Comparison of ENCODE assay signal across 10 mouse cellular contexts in genomic region chr2:172501341-172501740, GRCm38 (mm10). TPM values are rescaled to one million over a fixed set of nuclear protein-coding genes. Genes with fewer than 3 reads are reported as not detected.
DNase-seq lines count a peak whose midpoint lies in the region; ATAC-seq and TF ChIP-seq lines count a peak whose summit lies in the region.
"Had no signal": no experiment of that assay in that cellular context is flagged by ENCODE, and none has a peak within 500 bp of the region (broad histone marks: within the 10 kb centered on the region; RNA-seq: fewer than 3 reads in every experiment).

No protein-coding gene starts in this region.

- WGBS in hindbrain, embryonic 10.5 days, result 8% methylated on average over 4 of the region's 4 CpGs
- 7% methylated on average over 4 of the region's 4 CpGs for WGBS in hindbrain, embryonic 12.5 days
- 9% methylated on average over 4 of the region's 4 CpGs for WGBS in hindbrain, postnatal 0 days
- 2% methylated on average over 4 of the region's 4 CpGs for WGBS in heart, embryonic 10.5 days

- H3K4me2 ChIP-seq in hindbrain, embryonic 12.5 days (replicated peaks), result no peak overlapping the region
- H3K4me2 ChIP-seq in CH12.LX (ENCODE audit: insufficient read depth, low read depth, poor library complexity, severe bottlenecking), result no peak overlapping the region
- H3K4me2 ChIP-seq in hindbrain, postnatal 0 days (ENCODE audit: low read depth, low read length), result no peak overlapping the region
- H3K4me2 ChIP-seq: embryonic facial prominence, embryonic 12.5 days; limb, embryonic 15.5 days had no signal

- TF ChIP-seq RAD21 in CH12.LX (IDR thresholded peaks at IDR 0.05; ENCODE audit: low read depth, low read length), result peak; percentile 64

- H3K4me1 ChIP-seq in hindbrain, embryonic 10.5 days (replicated peaks), result peaks cover 13% of the 10 kb centered on the region; the same call in 1 of the 2 replicates
- H3K4me1 ChIP-seq in hindbrain, embryonic 12.5 days, result no peaks in the 10 kb centered on the region
- peaks cover 8% of the 10 kb centered on the region in 2 experiments for H3K4me1 ChIP-seq in CH12.LX (ENCODE audit: control insufficient read depth in 1 of 2, insufficient read depth in 2 of 2)
- H3K4me1 ChIP-seq in hindbrain, postnatal 0 days (ENCODE audit: insufficient read depth, low read length), result no peaks in the 10 kb centered on the region
- H3K4me1 ChIP-seq in heart, embryonic 10.5 days, result peaks cover 9% of the 10 kb centered on the region

- no peak overlapping the region for H3K4me3 ChIP-seq in hindbrain, embryonic 10.5 days
- no peak overlapping the region for H3K4me3 ChIP-seq in hindbrain, embryonic 12.5 days
- H3K4me3 ChIP-seq in CH12.LX (replicated peaks in 1 of 3; ENCODE audit: low read depth in 2 of 3, low read length in 2 of 3, poor library complexity in 1 of 3), result no peak overlapping the region
- no peak overlapping the region for H3K4me3 ChIP-seq in hindbrain, postnatal 0 days (ENCODE audit: low read length)
- no peak overlapping the region for H3K4me3 ChIP-seq in heart, embryonic 10.5 days
- H3K4me3 ChIP-seq: embryonic facial prominence, embryonic 12.5 days; limb, embryonic 15.5 days had no signal

- no peak overlapping the region for H3K27ac ChIP-seq in hindbrain, embryonic 10.5 days
- no peak overlapping the region for H3K27ac ChIP-seq in hindbrain, embryonic 12.5 days
- H3K27ac ChIP-seq in CH12.LX (ENCODE audit: insufficient read depth, low read depth), result no peak overlapping the region
- H3K27ac ChIP-seq in hindbrain, postnatal 0 days, result no peak overlapping the region
- H3K27ac ChIP-seq in heart, embryonic 10.5 days, result no peak overlapping the region
- H3K27ac ChIP-seq: embryonic facial prominence, embryonic 12.5 days; limb, embryonic 15.5 days had no signal

- no peak for TF ChIP-seq POLR2A in CH12.LX (IDR thresholded peaks at IDR 0.05; ENCODE audit: low read depth, low read length)

- no peak for TF ChIP-seq EP300 in CH12.LX (IDR thresholded peaks at IDR 0.05; ENCODE audit: low read length)

- H3K9ac ChIP-seq in hindbrain, embryonic 12.5 days, result no peak overlapping the region
- no peak overlapping the region for H3K9ac ChIP-seq in CH12.LX (ENCODE audit: insufficient read depth, low read depth)
- no peak overlapping the region for H3K9ac ChIP-seq in hindbrain, postnatal 0 days (replicated peaks; ENCODE audit: low read length)
- H3K9ac ChIP-seq: embryonic facial prominence, embryonic 12.5 days; limb, embryonic 15.5 days had no signal

- no peaks in the 10 kb centered on the region for H3K79me2 ChIP-seq in CH12.LX (replicated peaks; ENCODE audit: control insufficient read depth, extremely low read depth, insufficient read depth, poor library complexity, severe bottlenecking)

- dilution Hi-C loops in CH12.LX (cut with MboI; ENCODE audit: extremely low pct_ligation_motif_present, extremely low pct_unique_long_range_greater_than_20kb, low sequenced_read_pairs), result no loop called here

- H3K36me3 ChIP-seq in hindbrain, embryonic 10.5 days, result no peaks in the 10 kb centered on the region
- no peaks in the 10 kb centered on the region for H3K36me3 ChIP-seq in hindbrain, embryonic 12.5 days
- no peaks in the 10 kb centered on the region for H3K36me3 ChIP-seq in CH12.LX (replicated peaks in 1 of 2; ENCODE audit: control insufficient read depth in 1 of 2, insufficient read depth in 1 of 2, low read length in 1 of 2)
- H3K36me3 ChIP-seq in hindbrain, postnatal 0 days (ENCODE audit: insufficient read depth, low read length), result no peaks in the 10 kb centered on the region
- no peaks in the 10 kb centered on the region for H3K36me3 ChIP-seq in heart, embryonic 10.5 days
- H3K36me3 ChIP-seq: embryonic facial prominence, embryonic 12.5 days; limb, embryonic 15.5 days had no signal

- DNase-seq in hindbrain, embryonic 10.5 days (ENCODE audit: low spot score), result peak; percentile 66
- peak; percentile 49 for DNase-seq in CH12.LX (ENCODE audit: extremely low read depth)
- peak; percentile 75 for DNase-seq in brain, adult 2 months (ENCODE audit: low read depth, low spot score)
- peak; percentile 78 for DNase-seq in hindbrain, postnatal 0 days (ENCODE audit: low spot score)
- DNase-seq in mesoderm, embryonic 11.5 days (ENCODE audit: low read depth, low spot score), result peak; percentile 61
- DNase-seq in ovary, postnatal 36 days (ENCODE audit: low spot score), result no peak
- DNase-seq in heart, embryonic 10.5 days (ENCODE audit: low spot score), result no peak

- in situ Hi-C loops in CH12.LX (cut with MboI; ENCODE audit: low pct_ligation_motif_present, low pct_unique_long_range_greater_than_20kb, low sequenced_read_pairs), result no loop called here

- H3K9me3 ChIP-seq in hindbrain, embryonic 10.5 days, result no peaks in the 10 kb centered on the region
- no peaks in the 10 kb centered on the region for H3K9me3 ChIP-seq in hindbrain, embryonic 12.5 days (replicated peaks)
- H3K9me3 ChIP-seq in CH12.LX (replicated peaks; ENCODE audit: low read length), result no peaks in the 10 kb centered on the region
- no peaks in the 10 kb centered on the region for H3K9me3 ChIP-seq in hindbrain, postnatal 0 days (ENCODE audit: low read length)
- H3K9me3 ChIP-seq in heart, embryonic 10.5 days, result no peaks in the 10 kb centered on the region
- H3K9me3 ChIP-seq: embryonic facial prominence, embryonic 12.5 days; limb, embryonic 15.5 days had no signal

- peaks cover 3% of the 10 kb centered on the region; the same call in 1 of the 2 replicates for H3K27me3 ChIP-seq in hindbrain, embryonic 10.5 days (ENCODE audit: insufficient read depth, poor library complexity, severe bottlenecking)
- H3K27me3 ChIP-seq in hindbrain, embryonic 12.5 days, result no peaks in the 10 kb centered on the region
- H3K27me3 ChIP-seq in CH12.LX (replicated peaks), result peaks cover 19% of the 10 kb centered on the region
- no peaks in the 10 kb centered on the region for H3K27me3 ChIP-seq in hindbrain, postnatal 0 days (ENCODE audit: insufficient read depth, low read length)
- H3K27me3 ChIP-seq in heart, embryonic 10.5 days (ENCODE audit: insufficient read depth, poor library complexity, severe bottlenecking), result no peaks in the 10 kb centered on the region
- H3K27me3 ChIP-seq: embryonic facial prominence, embryonic 12.5 days; limb, embryonic 15.5 days had no signal

- peak; percentile 66 to 82 for TF ChIP-seq CTCF in CH12.LX (conservative IDR thresholded peaks at IDR 0.05 in 1 of 2, IDR thresholded peaks at IDR 0.05 in 1 of 2; ENCODE audit: low read depth in 2 of 2, low read length in 2 of 2)
- peak; percentile 90 for TF ChIP-seq CTCF in hindbrain, postnatal 0 days (IDR thresholded peaks at IDR 0.05; ENCODE audit: low read depth)

- no peak for ATAC-seq in hindbrain, embryonic 12.5 days (ENCODE audit: low FRiP score)
- no peak; the same call in 1 of the 2 replicates for ATAC-seq in hindbrain, postnatal 0 days

TF ChIP-seq in CH12.LX, 34 proteins besides CTCF, POLR2A, EP300 and RAD21:
- TF ChIP-seq MYC (IDR thresholded peaks at IDR 0.05; ENCODE audit: low read depth, low read length), result 0 out of 2 replicates have a peak, but pooled peaks have one; percentile 18
- TF ChIP-seq MAZ (IDR thresholded peaks at IDR 0.05; ENCODE audit: low read depth, low read length), result 0 out of 2 replicates have a peak, but pooled peaks have one; percentile 57
- TF ChIP-seq SMC3 (IDR thresholded peaks at IDR 0.05; ENCODE audit: low read depth, low read length), result peak; percentile 82
- TF ChIP-seq MAX (IDR thresholded peaks at IDR 0.05; ENCODE audit: low read length), result no peak

RNA-seq across cellular contexts. Expression of gene Fam209, which starts 29.0 kb away (rescaled TPM):
- polyA plus RNA-seq in hindbrain, embryonic 10.5 days (2016; fragmentation: Nextera tagmentation; extraction: Ambion mirVana), result 0.25 TPM in 1 of 2 replicates, not detected in the other
- 0.70 TPM in 1 of 2 replicates, not detected in the other for polyA plus RNA-seq in hindbrain, embryonic 12.5 days (2016; fragmentation: Nextera tagmentation; extraction: Ambion mirVana)
- total RNA-seq in CH12.LX (2012; rRNA removed) (0.25 and 0.42 TPM in 2 replicates), CH12.LX (2014; rRNA removed) (0.69 TPM in 1 of 2 replicates, not detected in the other)
- polyA plus RNA-seq in CH12.LX (2012; ENCODE audit: insufficient read length, low read depth), result 1.2 and 1.8 TPM in 2 replicates
- total RNA-seq in hindbrain, postnatal 0 days (2014; rRNA removed), result not detected in 2 replicates
- polyA plus RNA-seq in hindbrain, postnatal 0 days (2015; fragmentation: Nextera tagmentation; extraction: Ambion mirVana), result 0.37 and 0.58 TPM in 2 replicates
- polyA plus RNA-seq in heart, embryonic 10.5 days (2016; fragmentation: Nextera tagmentation; extraction: Ambion mirVana), result not detected in 2 replicates

RNA-seq across cellular contexts. Expression of gene Gcnt7, which starts 42.9 kb away (rescaled TPM):
- 1.6 and 1.8 TPM in 2 replicates for polyA plus RNA-seq in hindbrain, embryonic 10.5 days (2016; fragmentation: Nextera tagmentation; extraction: Ambion mirVana)
- 2.2 and 2.5 TPM in 2 replicates for polyA plus RNA-seq in hindbrain, embryonic 12.5 days (2016; fragmentation: Nextera tagmentation; extraction: Ambion mirVana)
- total RNA-seq in CH12.LX (2012; rRNA removed) (0.17 and 0.29 TPM in 2 replicates), CH12.LX (2014; rRNA removed) (not detected in 2 replicates)
- 0.21 TPM in 1 of 2 replicates, not detected in the other for polyA plus RNA-seq in CH12.LX (2012; ENCODE audit: insufficient read length, low read depth)
- total RNA-seq in hindbrain, postnatal 0 days (2014; rRNA removed), result not detected in 2 replicates
- polyA plus RNA-seq in hindbrain, postnatal 0 days (2015; fragmentation: Nextera tagmentation; extraction: Ambion mirVana), result 0.92 and 1.0 TPM in 2 replicates
- 1.4 and 1.8 TPM in 2 replicates for polyA plus RNA-seq in heart, embryonic 10.5 days (2016; fragmentation: Nextera tagmentation; extraction: Ambion mirVana)

RNA-seq across cellular contexts. Expression of gene Tfap2c, which starts 48.1 kb away (rescaled TPM):
- 3.3 and 5.5 TPM in 2 replicates for polyA plus RNA-seq in hindbrain, embryonic 10.5 days (2016; fragmentation: Nextera tagmentation; extraction: Ambion mirVana)
- 1.6 and 1.9 TPM in 2 replicates for polyA plus RNA-seq in hindbrain, embryonic 12.5 days (2016; fragmentation: Nextera tagmentation; extraction: Ambion mirVana)
- total RNA-seq in CH12.LX (2012; rRNA removed) (not detected in 2 replicates), CH12.LX (2014; rRNA removed) (not detected in 2 replicates)
- not detected in 2 replicates for polyA plus RNA-seq in CH12.LX (2012; ENCODE audit: insufficient read length, low read depth)
- 0.14 and 0.47 TPM in 2 replicates for total RNA-seq in hindbrain, postnatal 0 days (2014; rRNA removed)
- 0.31 and 0.43 TPM in 2 replicates for polyA plus RNA-seq in hindbrain, postnatal 0 days (2015; fragmentation: Nextera tagmentation; extraction: Ambion mirVana)
- 0.49 and 2.3 TPM in 2 replicates for polyA plus RNA-seq in heart, embryonic 10.5 days (2016; fragmentation: Nextera tagmentation; extraction: Ambion mirVana)

Comparison
In these comparisons a context has a peak if more than half of its experiments do, and no peak if none do; other contexts are left out.
1. DNase-seq: peak in hindbrain, embryonic 10.5 days (single experiment), CH12.LX (single experiment), brain, adult 2 months (single experiment), hindbrain, postnatal 0 days (single experiment) and mesoderm, embryonic 11.5 days (single experiment); none in ovary, postnatal 36 days (single experiment) and heart, embryonic 10.5 days (single experiment).